Mouse (Mus musculus) natural killer cell, adult 2 months (primary cell): ENCODE data around the gene Hist1h4i.
"Not testable (repeated sequence)": the region's sequence is repeated elsewhere in the genome, so short reads cannot be mapped to it uniquely, and the experiment has no call there.

Source experiments
- DNase-seq, 2 experiments: peaks; one replicate each; pipeline ENCODE4 v3.0.0; 2022; ENCODE audit warnings: low spot score in 2 of 2

Gene Hist1h4i

GRCm38 (mm10) chr13:22041142-22041536 is at the start of gene Hist1h4i:
Hist1h4i (minus strand) TSS chr13:22041362.
- peak; percentile 91 to 95 for DNase-seq

GRCm38 (mm10) chr13:22084140-22084539 is 43.0 kb upstream of the Hist1h4i start, which contains the start of gene Vmn1r188:
Vmn1r188 (plus strand) TSS chr13:22084440.
- DNase-seq, result not testable (repeated sequence)

GRCm38 (mm10) chr13:22063468-22063867 is 22.3 kb upstream of the Hist1h4i start:
- no peak for DNase-seq

- no peak for DNase-seq
These were observed 20.3 kb upstream of the Hist1h4i start for GRCm38 (mm10) chr13:22061422-22061821.

GRCm38 (mm10) chr13:22053754-22054153 is 12.6 kb upstream of the Hist1h4i start:
- DNase-seq, result no peak

GRCm38 (mm10) chr13:22051523-22051859 is 10.3 kb upstream of the Hist1h4i start:
- DNase-seq, result no peak

- peak; percentile 82 to 91 for DNase-seq
These were observed 9.7 kb upstream of the Hist1h4i start for GRCm38 (mm10) chr13:22050591-22051522.

- DNase-seq, result peak; percentile 66
These were observed 8.7 kb upstream of the Hist1h4i start for GRCm38 (mm10) chr13:22049737-22050440.

GRCm38 (mm10) chr13:22049041-22049440 is 7.9 kb upstream of the Hist1h4i start:
- DNase-seq, result no peak

- DNase-seq, result no peak
These were observed 4.1 kb upstream of the Hist1h4i start for GRCm38 (mm10) chr13:22045311-22045710.

- no peak for DNase-seq
These were observed 3.4 kb upstream of the Hist1h4i start for GRCm38 (mm10) chr13:22044432-22045155.

- no peak for DNase-seq
These were observed 2.6 kb upstream of the Hist1h4i start for GRCm38 (mm10) chr13:22043503-22044431.

- peak; percentile 88 to 89 for DNase-seq
These were observed 1.7 kb upstream of the Hist1h4i start, which contains the start of the genes Hist1h2ag and Hist1h2bj for GRCm38 (mm10) chr13:22042568-22043502. Hist1h2ag (minus strand) TSS chr13:22042944. Hist1h2bj (plus strand) TSS chr13:22043214.

- DNase-seq, result no peak
These were observed 747 bp upstream of the Hist1h4i start for GRCm38 (mm10) chr13:22041651-22042567.

GRCm38 (mm10) chr13:22040464-22041141 is 559 bp downstream of the Hist1h4i start:
- DNase-seq, result no peak

- no peak for DNase-seq
These were observed 1.2 kb downstream of the Hist1h4i start for GRCm38 (mm10) chr13:22039951-22040463.

GRCm38 (mm10) chr13:22039364-22039763 is 1.8 kb downstream of the Hist1h4i start:
- DNase-seq, result no peak

- no peak for DNase-seq
These were observed 3.7 kb downstream of the Hist1h4i start for GRCm38 (mm10) chr13:22037415-22037814.
